Mouse (Mus musculus) intestine, embryonic 14.5 days (tissue): Measurements from ENCODE around the gene Nemf. TPM values are rescaled to one million over a fixed set of nuclear protein-coding genes. Genes with fewer than 3 reads are reported as not detected.
"Not testable (repeated sequence)": the region's sequence is repeated elsewhere in the genome, so short reads cannot be mapped to it uniquely, and the experiment has no call there.

ENCODE experiments used
- ATAC-seq: fragments of 200-750 bp; cut with Nextera tagmentation; replicated peaks from 2 replicates; pipeline ENCODE4 v1.8.0; 2017; ENCODE audit warnings: low read depth, moderate number of reproducible peaks, moderate TSS enrichment, moderate library complexity; ENCODE audit not compliant: low FRiP score, low TSS enrichment
- DNase-seq: peaks from one replicate; pipeline ENCODE4 v3.0.0-alpha.2; 2018; ENCODE audit warnings: low spot score
- H3K27ac ChIP-seq: fragments of 300-500 bp; sonication (generic); 2 replicates; pipeline ENCODE4 v1.5.1; 2014; ENCODE audit warnings: low read depth, mild to moderate bottlenecking, control low read depth
- H3K27me3 ChIP-seq: fragments of 300-500 bp; sonication (generic); replicated peaks from 2 replicates; pipeline ENCODE4 v1.6.1; 2014; ENCODE audit warnings: low read length, control low read depth; ENCODE audit not compliant: control insufficient read depth, insufficient read depth
- H3K36me3 ChIP-seq: fragments of 300-500 bp; sonication (generic); 2 replicates; pipeline ENCODE4 v1.6.1; 2014; ENCODE audit warnings: low read length, control low read depth; ENCODE audit not compliant: control insufficient read depth, insufficient read depth
- H3K4me1 ChIP-seq: fragments of 300-500 bp; sonication (generic); replicated peaks from 2 replicates; pipeline ENCODE4 v1.6.1; 2014; ENCODE audit warnings: low read length, control low read depth, mixed read lengths; ENCODE audit not compliant: control insufficient read depth, insufficient read depth
- H3K4me2 ChIP-seq: fragments of 300-500 bp; sonication (generic); 2 replicates; pipeline ENCODE4 v1.6.1; 2014; ENCODE audit warnings: low read length
- H3K4me3 ChIP-seq: fragments of 300-500 bp; sonication (generic); 2 replicates; pipeline ENCODE4 v1.5.1; 2014; ENCODE audit warnings: low read depth, low read length, control low read depth, mixed read lengths
- H3K9ac ChIP-seq: fragments of 300-500 bp; sonication (generic); 2 replicates; pipeline ENCODE4 v1.6.1; 2014; ENCODE audit warnings: mild to moderate bottlenecking, low read length
- H3K9me3 ChIP-seq: fragments of 300-500 bp; sonication (generic); 2 replicates; pipeline ENCODE4 v1.6.1; 2016; ENCODE audit warnings: low read length, control low read depth; ENCODE audit not compliant: control insufficient read depth
- WGBS: fragments of 180-500 bp; shearing (Covaris S2); extraction: QIAGEN DNeasy Blood & Tissue Kit; methylation state at CpG from one replicate; pipeline ENCODE4 v1.1.7; 2014; 5-methylcytosine and 5-hydroxymethylcytosine counted together
- polyA plus RNA-seq: library from polyadenylated mRNA; unstranded; fragments of >200 nt; fragmentation: Nextera tagmentation; extraction: Ambion mirVana; gene quantifications from 2 replicates; pipeline ENCODE4 v1.2.1, GENCODE M21; 2014

The Nemf gene
- polyA plus RNA-seq, 1 experiment from 2014 or later: 69.1 TPM

DNA sequence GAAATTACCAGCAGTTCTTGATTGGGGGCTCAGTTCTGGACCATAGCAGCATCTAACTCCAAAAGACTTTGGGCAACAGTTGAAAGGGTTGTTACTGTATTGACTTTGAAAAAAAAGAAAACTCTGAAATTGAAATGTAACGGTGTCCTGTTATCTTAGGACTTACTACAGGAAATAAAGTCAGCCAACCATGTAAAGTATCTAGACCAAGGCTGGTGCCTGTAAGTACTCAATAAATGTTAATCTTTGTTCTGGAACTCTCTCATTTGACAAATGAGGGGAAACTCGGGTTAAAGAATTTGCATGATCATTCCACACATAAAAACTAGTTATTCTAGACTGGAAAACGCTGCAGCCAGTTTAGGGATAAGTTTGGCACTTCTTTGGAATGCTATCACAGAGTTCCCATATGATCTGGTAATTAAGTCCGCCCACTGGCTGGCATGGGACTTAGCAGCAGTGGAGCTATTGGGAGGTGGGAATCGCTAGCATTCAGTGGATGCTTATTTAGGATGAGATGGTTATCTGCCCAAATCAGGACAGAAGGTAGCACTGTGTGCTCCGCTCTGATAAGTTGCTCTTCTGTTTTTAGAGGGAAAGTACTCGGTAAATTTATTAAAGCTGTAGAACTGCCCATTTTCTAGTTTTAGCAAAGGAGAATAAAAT is 32.4 kb upstream of the Nemf start:
- no peak for ATAC-seq

GRCm38 (mm10) chr12:69388321-69388869 is 31.4 kb upstream of the Nemf start:
- ATAC-seq (no peak), DNase-seq (no peak)
- no peaks in the 10 kb centered on the region for H3K36me3 ChIP-seq
- H3K27me3 ChIP-seq: no peaks in the 10 kb centered on the region
- H3K27ac ChIP-seq: no peak overlapping the region
- no peak overlapping the region for H3K4me3 ChIP-seq
- H3K4me1 ChIP-seq: no peaks in the 10 kb centered on the region
- no peak overlapping the region for H3K4me2 ChIP-seq
- WGBS: 92% methylated on average over 10 of the region's 10 CpGs
- H3K9ac ChIP-seq: no peak overlapping the region
- H3K9me3 ChIP-seq: no peaks in the 10 kb centered on the region

More for the DNA sequence above, 32.4 kb upstream of the Nemf start:
- H3K27me3 ChIP-seq: no peaks in the 10 kb centered on the region
- no peak overlapping the region for H3K27ac ChIP-seq
- H3K9me3 ChIP-seq: no peaks in the 10 kb centered on the region
- no peak overlapping the region for H3K4me3 ChIP-seq
- H3K36me3 ChIP-seq: no peaks in the 10 kb centered on the region
- 69% methylated on average over 7 of the region's 7 CpGs for WGBS
- DNase-seq: no peak
- no peak overlapping the region for H3K4me2 ChIP-seq
- no peak overlapping the region for H3K9ac ChIP-seq
- no peaks in the 10 kb centered on the region for H3K4me1 ChIP-seq

- H3K27ac ChIP-seq, ATAC-seq, H3K4me1 ChIP-seq, H3K27me3 ChIP-seq, H3K9me3 ChIP-seq, H3K4me2 ChIP-seq, H3K9ac ChIP-seq, DNase-seq, H3K4me3 ChIP-seq, H3K36me3 ChIP-seq: not testable (repeated sequence)
- WGBS: 74% methylated on average over 12 of the region's 12 CpGs
These were observed 29.3 kb upstream of the Nemf start for GRCm38 (mm10) chr12:69386281-69386732.

- WGBS: 83% methylated on average over 6 of the region's 6 CpGs
- H3K27me3 ChIP-seq: no peaks in the 10 kb centered on the region
- ATAC-seq: no peak
These were observed 28.7 kb upstream of the Nemf start for GRCm38 (mm10) chr12:69385542-69386280.

GRCm38 (mm10) chr12:69384606-69385005 is 27.6 kb upstream of the Nemf start:
- WGBS: 78% methylated on average over 5 of the region's 5 CpGs
- H3K4me1 ChIP-seq: no peaks in the 10 kb centered on the region

More at GRCm38 (mm10) chr12:69385542-69386280, 28.7 kb upstream of the Nemf start:
- H3K4me3 ChIP-seq: no peak overlapping the region
- no peak overlapping the region for H3K9ac ChIP-seq
- H3K36me3 ChIP-seq: no peaks in the 10 kb centered on the region
- H3K9me3 ChIP-seq: no peaks in the 10 kb centered on the region
- H3K4me2 ChIP-seq: no peak overlapping the region
- no peak overlapping the region for H3K27ac ChIP-seq
- no peak for DNase-seq
- H3K4me1 ChIP-seq: no peaks in the 10 kb centered on the region

DNA sequence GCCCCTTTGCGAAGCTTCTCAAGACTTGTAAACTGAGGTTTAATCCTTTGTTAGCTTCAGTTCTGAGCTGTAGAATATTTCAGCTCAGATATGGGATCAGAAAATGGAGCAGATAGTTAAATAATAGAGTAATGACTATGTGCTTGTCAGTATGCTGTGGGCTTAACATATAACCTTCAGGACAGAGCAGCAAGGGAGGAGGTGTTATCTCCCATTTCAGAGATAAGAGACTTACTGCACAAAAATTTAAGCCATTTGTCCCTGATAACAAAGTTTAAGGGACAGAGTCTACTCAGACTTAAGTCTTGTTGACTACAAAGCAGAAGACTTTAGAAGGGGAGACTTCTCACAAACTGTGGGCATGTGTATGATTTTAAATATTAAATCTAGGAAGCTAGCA is 25.9 kb upstream of the Nemf start:
- no peak overlapping the region for H3K9ac ChIP-seq
- H3K27me3 ChIP-seq: no peaks in the 10 kb centered on the region
- no peak overlapping the region for H3K4me2 ChIP-seq
- ATAC-seq: no peak
- H3K36me3 ChIP-seq: 0 out of 2 replicates have a peak, but pooled peaks cover 7% of the 10 kb centered on the region
- H3K9me3 ChIP-seq: no peaks in the 10 kb centered on the region
- no peaks in the 10 kb centered on the region for H3K4me1 ChIP-seq
- DNase-seq: no peak
- 64% methylated on average over 1 of the region's 1 CpGs for WGBS
- no peak overlapping the region for H3K27ac ChIP-seq
- H3K4me3 ChIP-seq: no peak overlapping the region

More at GRCm38 (mm10) chr12:69384606-69385005, 27.6 kb upstream of the Nemf start:
- Histone ChIP-seq H3K4me2 (no peak overlapping the region), H3K27me3 (no peaks in the 10 kb centered on the region), H3K36me3 (no peaks in the 10 kb centered on the region), H3K27ac (no peak overlapping the region), H3K9me3 (no peaks in the 10 kb centered on the region), H3K9ac (no peak overlapping the region), H3K4me3 (no peak overlapping the region)
- DNase-seq: no peak
- no peak for ATAC-seq

GRCm38 (mm10) chr12:69378558-69379454 is 21.8 kb upstream of the Nemf start:
- no peak overlapping the region for H3K9ac ChIP-seq
- DNase-seq (no peak), ATAC-seq (no peak)
- H3K27ac ChIP-seq: no peak overlapping the region
- no peak overlapping the region for H3K4me2 ChIP-seq
- H3K4me1 ChIP-seq: peaks cover 16% of the 10 kb centered on the region
- WGBS: 92% methylated on average over 11 of the region's 11 CpGs
- no peak overlapping the region for H3K4me3 ChIP-seq
- peaks cover 22% of the 10 kb centered on the region for H3K36me3 ChIP-seq
- no peaks in the 10 kb centered on the region for H3K27me3 ChIP-seq
- H3K9me3 ChIP-seq: no peaks in the 10 kb centered on the region

GRCm38 (mm10) chr12:69377636-69378035 is 20.7 kb upstream of the Nemf start:
- peaks cover 22% of the 10 kb centered on the region for H3K4me1 ChIP-seq
- H3K4me2 ChIP-seq, H3K4me3 ChIP-seq, H3K27ac ChIP-seq, H3K9me3 ChIP-seq, H3K9ac ChIP-seq, DNase-seq, ATAC-seq, H3K27me3 ChIP-seq: not testable (repeated sequence)
- 92% methylated on average over 6 of the region's 6 CpGs for WGBS
- H3K36me3 ChIP-seq: peaks cover 30% of the 10 kb centered on the region
